Mouse (Mus musculus): Measurements from ENCODE around the gene Smc6. TPM values are rescaled to one million over a fixed set of nuclear protein-coding genes. Genes with fewer than 3 reads are reported as not detected.
A peak's percentile ranks its signal among the peaks of the same experiment; 100 is the strongest.

The Smc6 gene
- polyA plus RNA-seq, 3 experiments from 2014 or later = 102 to 185 (median 183) TPM

DNA sequence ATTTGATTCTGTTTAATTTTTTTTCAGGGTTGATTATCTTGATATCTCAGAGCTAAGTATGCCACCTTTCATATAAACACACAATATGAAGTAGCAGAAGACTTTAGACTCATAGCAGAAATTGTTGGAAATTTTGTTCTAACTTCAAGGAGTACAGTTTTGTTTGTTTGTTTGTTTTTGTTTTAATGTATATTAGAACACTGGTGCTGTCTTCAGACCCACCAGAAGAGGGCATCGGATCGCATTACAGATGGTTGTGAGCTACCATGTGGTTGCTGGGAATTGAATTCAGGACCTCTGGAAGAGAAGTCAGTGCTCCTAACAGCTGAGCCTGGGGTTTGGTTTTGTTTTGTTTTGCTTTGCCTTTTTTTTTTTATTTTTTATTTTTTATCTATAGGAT, 20.7 kb downstream of the Smc6 start:
- ATAC-seq = no peak

- peak; percentile 84 for ATAC-seq
Measured at GRCm38 (mm10) chr12:11300858-11301257, 35.2 kb downstream of the Smc6 start.

DNA sequence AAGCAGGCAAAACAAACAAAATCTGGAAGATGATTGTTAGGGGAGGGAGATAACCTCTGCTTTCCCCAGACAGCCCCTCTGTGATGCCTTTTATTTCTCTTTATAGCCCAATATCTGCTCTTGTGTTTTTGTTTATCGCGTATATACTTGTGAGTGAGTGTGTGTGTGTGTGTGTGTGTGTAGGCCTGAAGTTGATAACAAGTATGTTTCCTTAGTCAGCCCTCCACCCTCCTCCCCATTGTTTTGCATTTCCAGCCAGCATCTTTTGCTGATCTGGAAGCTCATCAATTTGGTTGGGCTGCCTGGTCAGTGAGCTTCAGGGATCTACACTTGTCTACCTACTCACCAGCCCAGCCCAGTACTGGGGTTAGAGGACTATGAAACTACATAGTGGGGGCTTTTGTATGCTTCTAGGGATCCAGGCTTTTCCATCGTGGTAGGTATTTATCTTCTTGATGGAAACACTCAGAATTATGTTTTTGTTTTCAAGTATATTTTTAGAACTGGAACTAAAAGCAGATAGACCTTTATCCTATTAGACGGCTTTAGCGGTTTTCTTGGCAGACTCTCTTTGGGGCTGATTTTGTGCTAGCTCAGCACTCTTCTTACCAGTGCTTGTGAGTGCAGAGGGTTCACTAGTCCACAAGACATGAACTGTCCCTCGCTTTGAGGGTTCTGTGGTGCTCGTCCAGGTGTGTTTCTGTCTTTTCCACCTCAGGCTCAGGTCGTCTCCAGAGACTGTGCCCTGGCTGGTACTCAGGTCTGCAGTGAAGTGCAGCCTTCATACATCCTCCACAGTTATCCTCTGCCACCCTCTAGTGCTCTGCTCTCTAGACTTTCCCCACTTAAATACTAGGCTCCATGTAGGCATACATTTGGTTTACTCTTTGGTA, 41.3 kb downstream of the Smc6 start:
- no peak for ATAC-seq

GRCm38 (mm10) chr12:11311106-11311505, 45.4 kb downstream of the Smc6 start:
- ATAC-seq = no peak

DNA sequence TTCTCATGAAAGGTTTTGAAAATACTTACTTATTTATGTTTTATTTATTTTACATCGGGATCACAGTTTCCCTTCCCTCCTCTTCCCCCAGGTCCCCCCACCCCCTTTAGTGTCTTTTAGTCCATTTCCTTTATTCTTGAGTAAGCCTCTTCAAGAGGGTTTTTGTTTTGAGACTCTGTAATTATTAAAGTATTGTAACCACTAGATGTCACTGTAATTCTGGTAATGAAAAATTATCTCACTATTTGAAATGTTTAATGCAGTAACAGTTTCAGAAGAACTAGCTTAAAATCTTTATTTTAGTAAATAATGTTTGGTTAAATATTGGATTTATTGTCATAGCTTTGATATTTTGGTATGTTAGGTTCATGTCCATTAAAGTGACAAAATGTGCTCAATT, 48.2 kb downstream of the Smc6 start:
- ATAC-seq = no peak

- ATAC-seq = no peak
Measured at GRCm38 (mm10) chr12:11317671-11318070, 52.0 kb downstream of the Smc6 start.

DNA sequence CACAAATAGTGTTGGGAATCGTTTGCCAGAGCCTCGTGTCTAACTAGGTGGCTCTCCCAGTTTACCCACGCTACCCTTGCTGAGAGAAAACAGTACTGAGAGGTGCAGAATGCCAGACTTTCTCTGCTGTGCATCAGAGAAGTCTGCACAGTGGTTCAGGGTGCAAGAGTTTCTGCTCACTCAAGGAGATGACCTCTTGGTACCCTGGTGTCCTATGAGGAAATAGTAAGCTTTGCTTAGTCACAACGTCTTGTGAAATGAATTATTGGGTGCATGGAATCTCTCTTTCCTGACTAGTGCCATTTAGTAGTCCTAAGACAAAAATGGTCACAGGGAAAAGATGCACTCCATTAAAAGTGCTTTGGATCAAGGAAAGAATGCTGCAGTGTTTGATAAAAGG, 58.8 kb downstream of the Smc6 start:
- ATAC-seq = no peak

- ATAC-seq = no peak
Measured at GRCm38 (mm10) chr12:11326483-11326882, 60.8 kb downstream of the Smc6 start.

GRCm38 (mm10) chr12:11336845-11337244, 71.2 kb downstream of the Smc6 start:
- ATAC-seq = peak; percentile 76

- ATAC-seq = no peak
Measured at GRCm38 (mm10) chr12:11338251-11338650, 72.6 kb downstream of the Smc6 start.

DNA sequence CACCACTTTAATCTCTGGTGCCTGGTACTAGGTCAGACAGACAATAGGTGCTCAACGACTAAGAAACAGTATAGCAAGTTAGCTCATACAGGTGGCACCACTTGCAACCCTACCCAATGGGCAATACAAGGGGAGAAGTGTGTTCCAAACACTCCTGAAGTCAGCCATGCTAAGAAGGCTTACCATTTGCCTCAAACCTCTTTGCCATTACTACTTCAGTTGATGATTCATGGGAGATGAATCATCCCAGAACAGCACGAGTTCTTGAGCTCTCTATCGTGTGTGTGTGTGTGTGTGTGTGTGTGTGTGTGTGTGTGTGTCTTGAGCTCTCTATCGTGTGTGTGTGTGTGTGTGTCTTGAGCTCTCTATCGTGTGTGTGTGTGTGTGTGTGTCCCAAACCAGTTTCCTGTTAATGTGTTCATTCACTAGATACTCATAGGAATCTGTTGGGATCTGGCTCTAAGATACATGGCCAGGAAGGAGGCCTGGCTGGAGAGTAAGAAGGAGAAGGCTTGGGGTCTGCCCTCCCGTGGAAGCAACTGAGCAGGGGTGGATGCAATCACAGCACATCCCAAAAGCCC, 76.4 kb downstream of the Smc6 start:
- ATAC-seq = no peak

GRCm38 (mm10) chr12:11345963-11346362, 80.3 kb downstream of the Smc6 start:
- ATAC-seq = no peak

DNA sequence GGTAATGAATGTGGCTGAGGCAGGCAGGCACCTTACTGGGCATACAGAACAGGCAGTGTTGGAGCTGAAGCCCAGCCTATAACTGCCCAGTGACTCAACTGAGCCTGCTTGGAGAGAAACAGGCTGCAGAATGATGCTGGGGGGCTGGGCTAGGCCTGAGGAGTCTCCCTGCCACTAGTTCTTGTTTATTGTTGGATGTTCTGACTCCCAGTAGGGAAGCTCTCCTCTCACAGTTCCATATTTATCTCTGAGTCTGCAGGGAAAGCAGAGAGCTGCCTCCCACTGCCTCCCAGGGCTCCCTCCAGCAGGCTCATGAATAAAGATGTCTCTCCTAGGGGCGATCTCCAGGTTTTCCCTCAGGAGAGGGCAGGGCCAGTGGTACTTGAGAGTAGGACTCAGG, 82.7 kb downstream of the Smc6 start:
- ATAC-seq = no peak

GRCm38 (mm10) chr12:11349870-11350269, 84.2 kb downstream of the Smc6 start:
- ATAC-seq = no peak

DNA sequence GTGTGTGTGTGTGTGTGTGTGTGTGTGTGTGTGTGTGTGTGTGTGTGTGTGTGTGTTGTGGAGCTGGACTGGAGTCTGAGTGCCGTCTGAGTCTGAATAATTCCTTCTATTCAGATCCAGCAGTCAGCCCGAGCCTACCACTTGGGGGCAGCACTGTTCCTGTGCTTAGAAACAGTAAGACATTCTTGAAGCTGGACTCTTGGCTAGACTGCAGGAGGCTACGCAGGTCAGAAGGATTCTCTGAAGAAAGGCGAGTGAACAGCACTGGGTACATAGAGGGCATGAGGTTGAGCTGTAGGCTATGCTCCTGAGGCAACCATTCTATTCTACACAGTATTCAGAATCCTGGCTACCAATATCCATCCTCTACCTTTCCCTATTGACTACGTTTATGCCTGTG, 85.2 kb downstream of the Smc6 start:
- ATAC-seq = no peak

- no peak for ATAC-seq
Measured at GRCm38 (mm10) chr12:11362435-11362834, 96.7 kb downstream of the Smc6 start.

- ATAC-seq = no peak
Measured at GRCm38 (mm10) chr12:11364870-11365269, 99.2 kb downstream of the Smc6 start.

DNA sequence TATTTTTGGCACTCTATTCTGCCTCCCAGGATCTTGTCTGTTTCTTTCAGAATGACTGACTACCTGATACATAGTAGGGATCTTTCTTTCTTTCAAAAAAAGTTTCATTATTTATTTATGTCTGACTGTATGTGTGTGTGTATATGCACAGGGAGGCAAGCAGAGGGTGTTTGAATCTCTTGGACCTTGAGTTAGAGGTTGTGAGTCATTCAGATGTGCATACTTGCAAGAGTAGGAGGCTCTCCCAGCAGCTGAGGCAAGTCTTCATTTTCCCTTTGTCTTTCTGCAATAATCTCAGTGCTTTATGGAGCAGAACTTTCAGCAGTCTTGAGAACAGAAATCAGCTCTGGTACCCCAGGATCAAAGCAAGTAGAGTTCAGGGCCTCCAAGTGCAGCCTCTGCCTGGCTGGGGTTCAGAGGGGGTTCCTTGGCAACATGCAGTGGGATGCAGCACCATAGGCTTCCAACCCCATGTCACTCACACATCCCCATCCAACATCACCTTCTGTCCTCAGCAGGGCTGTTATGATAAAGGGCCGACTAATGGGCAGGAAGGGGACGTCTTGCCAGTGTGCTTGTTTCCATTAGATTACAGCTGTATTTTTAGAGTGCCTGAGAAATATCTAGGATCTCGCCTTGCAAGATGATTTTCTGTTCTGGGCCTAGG, 101.5 kb downstream of the Smc6 start:
- no peak for ATAC-seq

Other genes with a start within 250 kb of the Smc6 start
- gene Kcns3, start 114.8 kb upstream of the Smc6 start, polyA plus RNA-seq (2017; shearing (Covaris generic)) = not detected
- gene Msgn1, start 56.9 kb upstream of the Smc6 start, polyA plus RNA-seq (2017; shearing (Covaris generic)) = not detected
- 10 to 100 TPM in 1 of 3 experiments, 1 to 10 TPM in 2; 1.4 to 10.4 (median 1.7) TPM for gene Gen1, start 85 bp upstream of the Smc6 start, polyA plus RNA-seq (2017; shearing (Covaris generic))
- not detected for gene Vsnl1, start 170.7 kb downstream of the Smc6 start, polyA plus RNA-seq (2017; shearing (Covaris generic))
- not detected for gene Rad51ap2, start 190.2 kb downstream of the Smc6 start, polyA plus RNA-seq (2017; shearing (Covaris generic))